Mouse (Mus musculus) spleen, adult 10 weeks (tissue): ENCODE results near the gene Spata32. TPM values are rescaled to one million over a fixed set of nuclear protein-coding genes. Genes with fewer than 3 reads are reported as not detected.

Experiments
- polyA plus RNA-seq: library from polyadenylated mRNA; stranded (reverse); fragments of 350-450 nt; fragmentation: Illumina TruSeq; extraction: RNeasy Lipid Tissue Mini Kit (QIAGEN cat#74804); gene quantifications from one replicate; pipeline ENCODE4 v1.2.3, GENCODE M21; 2015; ENCODE audit warnings: low replicate concordance; ENCODE audit not compliant: insufficient read depth

Gene Spata32
- not detected for polyA plus RNA-seq

DNA sequence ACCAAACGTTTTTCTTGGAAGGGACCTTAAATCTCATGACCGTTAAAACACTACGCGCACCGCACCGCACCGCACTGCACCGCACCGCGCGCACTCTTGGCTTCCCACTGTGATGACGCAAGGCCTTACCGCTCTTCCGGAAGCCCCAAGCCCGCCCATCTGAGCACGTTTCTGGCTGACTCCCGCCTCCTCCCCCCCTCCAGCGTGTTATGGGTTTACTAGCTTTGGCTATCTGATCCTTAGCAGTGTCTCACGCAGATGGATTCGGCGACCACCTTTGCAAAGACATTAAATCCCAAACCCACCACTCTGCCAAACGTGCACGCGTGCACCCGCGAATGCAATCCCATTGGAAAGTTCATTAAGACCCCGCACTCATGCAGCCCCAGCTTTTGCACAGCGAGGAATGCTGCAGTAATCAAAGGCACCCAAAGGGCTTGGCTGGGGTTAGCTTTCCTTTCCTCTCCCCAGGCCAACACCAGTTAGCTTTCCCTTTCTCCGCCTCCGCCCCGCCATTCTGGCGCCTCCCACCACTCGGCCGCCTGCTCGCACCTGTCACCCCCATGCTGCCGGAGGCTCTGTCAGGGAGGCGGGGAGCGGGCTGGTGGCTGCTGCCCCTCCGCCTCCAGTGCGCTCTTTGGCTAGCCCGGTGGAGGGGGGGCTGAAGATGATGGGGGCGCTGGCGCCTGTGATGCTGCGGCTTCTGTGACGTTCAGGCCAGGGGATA is at the start of gene Spata32:
Gene Spata32 (minus strand): TSS at position 643 of the 727 bp plus-strand sequence.

GRCm38 (mm10) chr11:103267346-103268219 is 49.4 kb upstream of the Spata32 start, which contains the start of gene Map3k14:
Gene Map3k14 (minus strand): TSS chr11:103267472.

GRCm38 (mm10) chr11:103208458-103208857 is 9.8 kb downstream of the Spata32 start, which contains the start of gene 1700023F06Rik:
Gene 1700023F06Rik (minus strand): TSS chr11:103208558.

GRCm38 (mm10) chr11:103170494-103171285 is 47.5 kb downstream of the Spata32 start, which contains the start of gene Fmnl1:
Gene Fmnl1 (plus strand): TSS chr11:103171107.

Other genes starting within 250 kb of the Spata32 start
- gene Nmt1, start 190.2 kb downstream of the Spata32 start, polyA plus RNA-seq, result 48.5 TPM
- 14.3 TPM for gene Dcakd, start 190.1 kb downstream of the Spata32 start, polyA plus RNA-seq
- gene Plcd3, start 116.8 kb downstream of the Spata32 start, polyA plus RNA-seq, result 0.93 TPM
- gene Acbd4, start 116.8 kb downstream of the Spata32 start, polyA plus RNA-seq, result 17.7 TPM
- gene Hexim1, start 102.2 kb downstream of the Spata32 start, polyA plus RNA-seq, result 16.5 TPM
- gene Hexim2, start 86.0 kb downstream of the Spata32 start, polyA plus RNA-seq, result 0.75 TPM
- gene Fmnl1, start 47.3 kb downstream of the Spata32 start, polyA plus RNA-seq, result 175 TPM
- not detected for gene 1700023F06Rik, start 9.9 kb downstream of the Spata32 start, polyA plus RNA-seq
- 11.3 TPM for gene Map3k14, start 49.0 kb upstream of the Spata32 start, polyA plus RNA-seq
- 28.3 TPM for gene Arhgap27, start 145.3 kb upstream of the Spata32 start, polyA plus RNA-seq
- gene Plekhm1, start 194.3 kb upstream of the Spata32 start, polyA plus RNA-seq, result 20.5 TPM